Mouse (Mus musculus): Measurements from ENCODE around the gene Gipc2.
"Not testable (repeated sequence)": the region's sequence is repeated elsewhere in the genome, so short reads cannot be mapped to it uniquely, and the experiment has no call there.

Gipc2 gene

DNA sequence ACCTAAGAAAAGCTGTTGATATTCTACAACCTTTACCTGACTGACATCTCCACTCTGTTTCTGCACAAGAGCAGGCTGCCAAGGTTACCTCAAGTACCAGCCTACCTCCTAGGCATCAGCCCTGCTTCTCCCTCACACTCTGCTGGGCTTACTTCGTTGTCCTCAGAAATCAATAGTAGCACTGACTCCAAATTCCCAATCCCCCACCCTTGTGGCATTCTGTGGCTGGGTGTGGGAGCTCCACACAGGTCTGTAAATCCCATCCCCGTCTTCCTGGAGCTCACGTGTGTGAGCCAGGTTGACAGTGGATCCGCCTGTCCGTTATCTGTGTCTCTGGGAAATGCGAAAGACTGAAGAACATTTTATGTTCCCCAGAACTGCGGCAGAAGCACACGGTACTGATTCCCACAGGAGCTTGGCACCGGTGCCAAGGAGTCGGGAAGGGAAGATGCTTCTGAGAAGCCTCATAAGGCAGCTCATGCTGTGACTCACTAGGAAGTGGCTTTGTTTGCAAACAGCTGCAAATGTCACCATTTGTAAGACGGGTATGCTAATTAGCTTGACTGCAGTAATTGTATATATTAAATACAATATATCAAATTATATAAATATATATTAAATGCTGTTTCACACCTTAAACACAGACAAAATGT is 10.6 kb downstream of the Gipc2 start:
- DNase-seq (ENCODE audit: low read depth, low spot score): no peak

GRCm38 (mm10) chr3:152154095-152154494 is 11.9 kb downstream of the Gipc2 start:
- DNase-seq (ENCODE audit: low read depth, low spot score): no peak

DNA sequence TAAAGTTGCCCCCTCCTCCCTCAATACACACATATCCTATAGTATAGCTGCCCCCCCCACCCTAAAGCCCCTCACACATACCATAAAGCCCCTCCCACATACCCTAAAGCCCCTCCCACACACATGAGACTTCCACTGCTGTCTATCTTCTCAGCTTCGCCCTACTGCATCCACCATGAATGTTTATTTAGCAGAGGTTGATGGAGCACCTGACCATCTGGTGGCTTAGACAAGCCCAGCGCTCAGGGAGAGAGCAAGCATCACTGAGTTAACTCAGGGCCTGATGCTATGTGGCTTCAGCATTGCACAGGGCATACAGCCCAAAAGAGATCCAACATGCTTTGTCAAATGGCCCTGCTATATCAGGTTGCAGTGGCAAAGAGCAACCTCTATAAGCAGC is 12.9 kb downstream of the Gipc2 start:
- DNase-seq (ENCODE audit: low read depth, low spot score): no peak

- DNase-seq (ENCODE audit: low read depth, low spot score): no peak
Observed at GRCm38 (mm10) chr3:152152483-152152804, 13.6 kb downstream of the Gipc2 start.

- DNase-seq (ENCODE audit: low read depth, low spot score): no peak
Observed at GRCm38 (mm10) chr3:152151725-152152482, 14.1 kb downstream of the Gipc2 start.

GRCm38 (mm10) chr3:152149863-152150262 is 16.2 kb downstream of the Gipc2 start:
- DNase-seq (ENCODE audit: low read depth, low spot score): no peak

- DNase-seq (ENCODE audit: low read depth, low spot score): peak; percentile 59
Observed at GRCm38 (mm10) chr3:152149449-152149848, 16.6 kb downstream of the Gipc2 start.

DNA sequence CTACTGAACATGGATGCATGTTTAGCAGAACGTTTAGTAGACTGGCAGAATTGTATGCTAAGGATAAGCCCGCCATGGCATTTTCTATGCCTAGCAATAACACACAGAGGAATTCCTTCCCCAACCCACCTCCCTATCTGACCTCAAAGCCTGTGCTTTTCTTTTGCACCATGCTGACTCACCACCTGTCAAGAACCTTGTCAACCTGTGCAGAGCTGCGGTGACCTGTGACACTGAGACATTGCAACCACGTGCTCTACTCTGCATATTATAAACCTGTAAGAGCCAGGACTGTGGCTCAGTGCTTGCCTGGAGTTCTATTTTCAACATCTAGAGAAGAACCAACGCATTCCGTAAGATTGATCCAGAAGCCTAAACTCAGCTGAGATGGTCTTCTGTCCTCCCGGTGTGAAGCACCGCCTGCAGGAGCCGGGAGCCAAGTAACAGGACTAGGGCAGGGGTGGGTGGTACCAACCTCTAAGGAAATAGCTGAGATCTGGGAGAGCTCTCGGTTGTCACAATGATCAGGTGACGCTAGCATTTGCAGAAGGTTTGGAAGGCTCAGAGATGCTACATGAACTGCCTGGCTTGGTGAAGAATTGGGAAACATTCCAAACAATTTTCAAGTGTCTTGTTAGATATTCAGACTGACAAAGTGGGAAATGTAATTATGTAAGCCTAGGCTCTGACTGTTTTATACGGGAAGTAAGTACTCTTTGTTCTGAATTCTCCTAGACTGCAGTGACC is 18.8 kb downstream of the Gipc2 start:
- no peak for DNase-seq (ENCODE audit: low read depth, low spot score)

DNA sequence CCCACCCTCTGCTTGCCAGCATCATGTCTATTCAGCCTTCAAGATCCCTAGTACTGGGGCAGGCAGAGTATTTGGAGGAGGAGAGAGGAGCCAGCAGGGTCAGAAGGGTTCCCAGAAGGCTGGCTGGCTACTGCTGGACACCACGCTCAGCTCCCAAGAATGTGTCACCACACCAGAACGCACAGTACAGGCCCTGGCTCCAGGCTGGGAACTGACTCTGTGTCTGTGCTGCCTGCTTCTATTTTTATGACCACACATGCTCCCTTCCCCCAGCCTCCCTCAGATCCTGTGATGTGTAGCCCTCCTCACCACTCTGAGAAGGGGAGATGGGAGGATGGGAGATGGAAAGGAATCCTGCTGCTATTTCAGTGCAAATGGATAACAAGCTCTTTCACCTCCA is 20.8 kb downstream of the Gipc2 start:
- DNase-seq (ENCODE audit: low read depth, low spot score): peak; percentile 93

DNA sequence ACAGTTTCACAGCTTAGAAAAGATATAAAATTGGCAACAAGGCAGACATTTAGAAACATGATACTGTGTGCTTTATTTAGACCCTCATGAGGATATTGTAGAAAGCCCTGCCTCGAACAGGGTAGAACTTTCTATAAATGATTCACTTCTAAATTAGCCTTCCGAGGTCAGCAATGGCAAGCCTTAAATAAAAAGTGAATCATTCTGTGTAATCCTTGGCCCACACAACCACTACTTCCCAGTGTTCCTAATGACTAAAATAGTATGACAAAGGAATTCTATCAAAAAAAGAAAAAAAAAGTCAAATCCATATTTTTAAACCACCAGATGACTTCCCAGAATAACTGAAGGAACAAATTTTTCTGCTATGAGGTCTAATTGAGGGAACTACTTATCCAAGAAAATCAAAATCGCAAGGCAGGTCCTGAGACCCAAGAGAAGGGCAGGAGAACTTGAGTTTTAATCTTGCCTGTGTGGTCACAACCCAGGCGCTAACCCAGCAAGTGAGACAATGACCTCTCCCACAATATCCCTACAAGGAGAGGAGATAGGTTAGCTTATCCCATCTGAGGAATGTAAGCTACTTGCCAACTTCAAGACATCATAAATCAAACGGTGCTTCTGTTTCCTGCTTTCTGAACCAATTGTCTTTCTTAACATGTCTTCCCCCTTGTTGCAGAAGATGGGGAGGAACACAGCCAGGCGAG is 22.9 kb downstream of the Gipc2 start:
- DNase-seq (ENCODE audit: low read depth, low spot score): peak; percentile 73

DNA sequence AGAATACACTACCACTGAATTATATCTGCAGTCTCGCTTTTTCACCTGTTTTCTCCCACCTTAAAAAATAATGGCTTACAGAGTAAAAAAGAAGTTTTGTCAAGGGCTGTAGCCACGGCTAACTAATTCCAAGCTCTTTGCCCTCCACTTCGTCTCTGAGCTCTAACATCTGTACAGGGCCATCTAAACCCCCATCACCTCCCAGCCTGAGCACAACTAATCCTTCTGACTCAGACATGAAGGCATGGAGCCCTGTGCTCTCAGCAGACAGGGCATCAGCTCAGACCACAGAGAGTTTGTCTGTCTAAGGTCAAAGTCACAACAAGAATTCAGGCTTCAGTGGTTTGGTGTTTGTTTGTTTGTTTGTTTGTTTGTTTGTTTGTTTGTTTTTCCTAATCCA is 23.9 kb downstream of the Gipc2 start:
- DNase-seq (ENCODE audit: low read depth, low spot score): no peak

DNA sequence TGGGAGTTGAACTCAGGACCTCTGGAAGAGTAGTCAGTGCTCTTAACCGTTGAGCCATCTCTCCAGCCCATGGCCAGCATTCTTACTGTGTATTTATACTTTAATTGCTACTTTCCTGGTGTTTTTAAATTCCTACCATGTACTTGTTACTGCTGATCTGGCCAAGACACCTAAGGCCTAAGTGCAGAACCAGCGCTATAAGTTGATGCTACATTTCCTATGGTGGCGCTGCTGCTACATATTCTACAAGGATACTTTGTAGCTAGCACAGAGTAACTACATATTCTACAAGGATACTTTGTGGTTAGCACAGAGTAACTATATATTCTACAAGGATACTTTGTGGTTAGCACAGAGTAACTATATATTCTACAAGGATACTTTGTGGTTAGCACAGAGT is 26.7 kb downstream of the Gipc2 start:
- not testable (repeated sequence) for DNase-seq (ENCODE audit: low read depth, low spot score)

DNA sequence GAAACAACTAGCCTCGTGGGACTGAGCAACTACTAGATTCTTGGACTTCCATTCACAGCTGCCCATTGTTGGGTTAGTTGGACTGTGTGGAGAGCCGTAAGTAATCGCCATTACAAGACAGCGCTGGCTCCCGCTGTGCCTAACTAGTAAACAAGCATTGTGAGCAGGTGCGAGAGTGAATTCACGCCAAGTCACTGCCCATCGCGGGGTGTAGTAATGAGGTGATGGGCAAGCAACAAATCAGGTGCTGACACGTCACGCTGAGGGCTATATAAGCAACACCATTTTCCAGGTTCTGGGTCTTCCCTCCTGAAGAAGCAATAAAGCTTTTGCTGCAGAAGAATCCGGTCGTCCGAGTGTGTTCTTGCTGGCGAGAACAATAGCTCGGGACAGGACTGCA is 29.9 kb downstream of the Gipc2 start:
- not testable (repeated sequence) for DNase-seq (ENCODE audit: low read depth, low spot score)

GRCm38 (mm10) chr3:152133621-152134020 is 32.4 kb downstream of the Gipc2 start:
- no peak for DNase-seq (ENCODE audit: low read depth, low spot score)

DNA sequence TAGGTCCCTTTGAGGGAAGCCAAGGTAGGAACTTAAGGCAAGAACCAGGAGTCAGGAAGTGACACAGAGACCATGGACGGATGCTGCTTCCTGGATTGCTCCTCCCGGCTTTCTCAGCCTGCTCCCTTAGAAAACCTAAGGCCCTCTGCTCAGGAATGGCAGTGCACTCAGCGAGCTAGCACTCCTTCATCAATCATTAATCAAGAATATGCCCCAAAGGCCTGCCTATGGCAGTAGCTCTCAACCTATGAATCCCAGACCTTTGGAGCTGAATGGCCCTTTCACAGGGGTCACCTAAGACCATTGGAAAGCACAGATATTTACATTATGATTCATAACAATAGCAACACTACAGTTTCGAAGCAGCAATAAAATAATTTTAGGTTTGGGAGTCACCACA is 35.1 kb downstream of the Gipc2 start:
- no peak for DNase-seq (ENCODE audit: low read depth, low spot score)

- DNase-seq (ENCODE audit: low read depth, low spot score): not testable (repeated sequence)
Observed at GRCm38 (mm10) chr3:152129426-152129825, 36.6 kb downstream of the Gipc2 start.

DNA sequence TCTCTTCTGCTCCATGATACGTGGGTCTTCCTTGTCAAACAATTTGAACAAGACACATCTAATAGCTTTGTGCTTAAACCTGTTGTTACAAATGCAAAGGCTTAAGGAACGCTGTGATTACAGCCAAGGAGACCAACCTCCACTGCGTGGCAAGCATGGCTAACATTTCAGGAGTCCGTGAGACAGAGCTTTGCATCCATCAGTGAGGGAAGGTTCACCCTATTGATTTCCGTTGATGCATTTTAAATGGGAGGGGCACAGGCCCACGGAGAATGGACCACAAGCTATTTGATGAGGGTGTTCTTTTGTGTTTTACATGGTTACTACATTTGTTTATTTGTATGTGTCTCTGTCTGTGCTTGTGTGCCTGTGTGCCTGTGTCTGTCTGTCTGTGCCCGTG is 37.4 kb downstream of the Gipc2 start:
- no peak for DNase-seq (ENCODE audit: low read depth, low spot score)

DNA sequence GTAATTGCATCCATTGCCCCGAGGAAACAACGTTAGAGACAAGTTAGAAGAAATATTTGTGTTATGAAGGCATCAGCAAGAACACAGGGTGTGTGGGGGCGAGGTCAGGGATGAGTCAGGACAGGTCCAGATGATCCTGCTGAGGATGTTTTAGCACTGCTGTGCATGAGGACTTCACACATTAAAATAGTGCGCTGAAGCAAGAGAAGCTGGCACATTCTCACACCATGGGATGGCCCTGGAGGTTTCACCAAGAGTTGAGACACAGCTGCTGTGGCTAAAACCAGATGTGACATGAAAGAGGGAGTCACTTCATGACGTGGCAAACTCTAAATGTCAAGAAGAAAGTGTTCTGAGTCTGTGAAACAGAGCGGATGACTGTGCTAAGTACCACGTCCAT is 38.9 kb downstream of the Gipc2 start:
- DNase-seq (ENCODE audit: low read depth, low spot score): no peak

DNA sequence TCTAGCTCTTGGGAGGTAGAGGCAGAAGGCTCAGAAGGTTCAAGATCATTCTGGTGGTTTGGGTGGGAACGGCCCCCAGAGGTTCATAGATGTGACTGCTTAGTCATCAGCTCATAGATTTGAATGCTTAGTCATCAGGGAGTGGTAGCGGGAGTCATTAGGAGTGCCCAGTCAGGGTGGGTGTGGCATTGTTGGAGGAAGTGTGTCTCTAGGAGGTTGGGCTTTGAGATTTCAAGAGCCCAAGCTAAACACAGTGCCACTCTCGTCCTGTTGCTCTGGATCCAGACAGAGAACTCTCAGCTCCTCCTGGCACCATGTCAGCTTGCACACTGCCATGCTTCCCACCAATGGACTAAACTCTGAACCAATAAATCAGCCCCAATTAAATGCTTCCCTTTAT is 43.3 kb downstream of the Gipc2 start:
- DNase-seq (ENCODE audit: low read depth, low spot score): no peak

- DNase-seq (ENCODE audit: low read depth, low spot score): peak; percentile 73
Observed at GRCm38 (mm10) chr3:152122101-152122500, 43.9 kb downstream of the Gipc2 start.

DNA sequence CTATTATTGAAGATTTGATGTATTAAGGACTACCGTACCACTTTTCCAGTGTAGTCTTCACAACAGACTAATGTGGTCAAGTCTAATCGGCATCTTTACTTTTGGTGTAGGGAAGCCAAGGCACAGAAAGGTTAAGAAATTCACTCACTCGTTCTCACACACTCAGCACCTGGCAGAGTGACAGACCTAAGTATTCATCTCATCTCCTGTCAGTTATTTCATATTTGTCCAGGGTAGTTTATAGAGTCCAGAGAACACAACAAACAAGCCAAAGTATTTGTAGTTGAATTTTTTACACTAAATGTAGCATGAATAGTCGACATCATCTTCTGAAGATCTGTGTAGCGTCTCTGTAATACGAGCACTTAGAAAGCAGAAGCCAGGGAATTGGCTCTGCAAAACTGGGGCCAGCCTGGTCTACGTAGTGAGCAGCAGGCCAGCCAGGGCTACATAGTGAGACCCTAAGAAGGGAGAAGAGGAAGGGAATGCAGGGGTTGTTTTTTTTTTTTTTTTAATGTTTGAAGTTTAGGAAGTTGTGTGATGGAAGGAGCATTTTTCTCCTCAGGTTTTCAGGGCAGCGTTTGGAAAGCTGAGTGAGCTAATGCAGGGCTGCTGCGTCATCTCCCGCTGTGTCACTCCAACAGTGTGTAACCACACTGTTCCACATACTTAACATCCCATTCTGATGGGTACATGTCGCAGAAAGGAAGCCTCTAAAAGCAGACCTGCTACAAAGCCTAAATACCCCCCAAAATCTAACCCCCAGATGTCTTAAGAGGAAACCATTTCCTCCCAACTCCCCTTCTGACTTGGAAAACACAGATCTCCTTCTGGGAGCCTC is 44.6 kb downstream of the Gipc2 start:
- DNase-seq (ENCODE audit: low read depth, low spot score): no peak
